Mouse (Mus musculus): Measurements from ENCODE around the gene Gpsm2. TPM values are rescaled to one million over a fixed set of nuclear protein-coding genes. Genes with fewer than 3 reads are reported as not detected.
"Not testable (repeated sequence)": the region's sequence is repeated elsewhere in the genome, so short reads cannot be mapped to it uniquely, and the experiment has no call there.

Gpsm2 gene
- total and polyA plus RNA-seq, 3 experiments = 0.57 to 0.94 (median 0.82) TPM

GRCm38 (mm10) chr3:108694321-108694720 lies 27.8 kb downstream of the Gpsm2 start:
- H3K27ac ChIP-seq = no peak overlapping the region
- H3K79me2 ChIP-seq (replicated peaks; ENCODE audit: control insufficient read depth, insufficient read depth, low read length) = no peaks in the 10 kb centered on the region
- no peak overlapping the region for H3K4me3 ChIP-seq
- no peak for DNase-seq
- no peaks in the 10 kb centered on the region for H3K36me3 ChIP-seq (ENCODE audit: control insufficient read depth, insufficient read depth, low read length)
- no peak for TF ChIP-seq CTCF (IDR thresholded peaks at IDR 0.05)
- TF ChIP-seq EP300 (IDR thresholded peaks at IDR 0.05; ENCODE audit: insufficient read depth, low read depth, low read length) = no peak
- TF ChIP-seq POLR2A (IDR thresholded peaks at IDR 0.05; ENCODE audit: insufficient read depth, low read depth, low read length) = no peak
- H3K9ac ChIP-seq (ENCODE audit: low read depth, low read length) = no peak overlapping the region
- no peaks in the 10 kb centered on the region for H3K27me3 ChIP-seq (ENCODE audit: control insufficient read depth, insufficient read depth, low read length)
- WGBS = 86% methylated on average over 9 of the region's 9 CpGs
- H3K4me1 ChIP-seq (ENCODE audit: control insufficient read depth, insufficient read depth, low read length) = no peaks in the 10 kb centered on the region
- intact Hi-C loops (cut with DNase I) = no loop called here

GRCm38 (mm10) chr3:108689979-108690378 lies 32.1 kb downstream of the Gpsm2 start:
- H3K27ac ChIP-seq = no peak overlapping the region
- no peak overlapping the region for H3K9ac ChIP-seq (ENCODE audit: low read depth, low read length)
- intact Hi-C loops (cut with DNase I) = no loop called here
- H3K36me3 ChIP-seq (ENCODE audit: control insufficient read depth, insufficient read depth, low read length) = no peaks in the 10 kb centered on the region
- WGBS = 73% methylated on average over 4 of the region's 4 CpGs
- no peaks in the 10 kb centered on the region for H3K4me1 ChIP-seq (ENCODE audit: control insufficient read depth, insufficient read depth, low read length)
- TF ChIP-seq CTCF (IDR thresholded peaks at IDR 0.05) (no peak), EP300 (IDR thresholded peaks at IDR 0.05; ENCODE audit: insufficient read depth, low read depth, low read length) (no peak), POLR2A (IDR thresholded peaks at IDR 0.05; ENCODE audit: insufficient read depth, low read depth, low read length) (no peak)
- DNase-seq = no peak
- H3K4me3 ChIP-seq = no peak overlapping the region
- H3K79me2 ChIP-seq (replicated peaks; ENCODE audit: control insufficient read depth, insufficient read depth, low read length) = no peaks in the 10 kb centered on the region
- H3K27me3 ChIP-seq (ENCODE audit: control insufficient read depth, insufficient read depth, low read length) = no peaks in the 10 kb centered on the region

- Histone ChIP-seq H3K4me1 (ENCODE audit: control insufficient read depth, insufficient read depth, low read length) (no peaks in the 10 kb centered on the region), H3K4me3 (no peak overlapping the region), H3K27ac (no peak overlapping the region), H3K27me3 (ENCODE audit: control insufficient read depth, insufficient read depth, low read length) (no peaks in the 10 kb centered on the region), H3K36me3 (ENCODE audit: control insufficient read depth, insufficient read depth, low read length) (no peaks in the 10 kb centered on the region), H3K79me2 (replicated peaks; ENCODE audit: control insufficient read depth, insufficient read depth, low read length) (no peaks in the 10 kb centered on the region), H3K9ac (ENCODE audit: low read depth, low read length) (no peak overlapping the region)
- WGBS = 87% methylated on average over 8 of the region's 8 CpGs
- intact Hi-C loops (cut with DNase I) = no loop called here
- DNase-seq = no peak
- no peak for TF ChIP-seq CTCF (IDR thresholded peaks at IDR 0.05)
- TF ChIP-seq EP300 (IDR thresholded peaks at IDR 0.05; ENCODE audit: insufficient read depth, low read depth, low read length) = no peak
- no peak for TF ChIP-seq POLR2A (IDR thresholded peaks at IDR 0.05; ENCODE audit: insufficient read depth, low read depth, low read length)
These were observed 32.7 kb downstream of the Gpsm2 start for GRCm38 (mm10) chr3:108689446-108689845.

GRCm38 (mm10) chr3:108689015-108689441 lies 33.1 kb downstream of the Gpsm2 start:
- H3K4me3 ChIP-seq = no peak overlapping the region

GRCm38 (mm10) chr3:108685701-108686100 lies 36.4 kb downstream of the Gpsm2 start:
- no peaks in the 10 kb centered on the region for H3K27me3 ChIP-seq (ENCODE audit: control insufficient read depth, insufficient read depth, low read length)
- WGBS = 98% methylated on average over 7 of the region's 7 CpGs
- H3K4me1 ChIP-seq (ENCODE audit: control insufficient read depth, insufficient read depth, low read length) = no peaks in the 10 kb centered on the region
- no peak for DNase-seq
- intact Hi-C loops (cut with DNase I) = no loop called here
- H3K9ac ChIP-seq (ENCODE audit: low read depth, low read length) = no peak overlapping the region
- no peaks in the 10 kb centered on the region for H3K36me3 ChIP-seq (ENCODE audit: control insufficient read depth, insufficient read depth, low read length)
- TF ChIP-seq EP300 (IDR thresholded peaks at IDR 0.05; ENCODE audit: insufficient read depth, low read depth, low read length) (no peak), POLR2A (IDR thresholded peaks at IDR 0.05; ENCODE audit: insufficient read depth, low read depth, low read length) (no peak), CTCF (IDR thresholded peaks at IDR 0.05) (no peak)
- no peaks in the 10 kb centered on the region for H3K79me2 ChIP-seq (replicated peaks; ENCODE audit: control insufficient read depth, insufficient read depth, low read length)
- no peak overlapping the region for H3K27ac ChIP-seq
- H3K4me3 ChIP-seq = no peak overlapping the region

More at GRCm38 (mm10) chr3:108689015-108689441, 33.1 kb downstream of the Gpsm2 start:
- 88% methylated on average over 6 of the region's 6 CpGs for WGBS
- H3K27ac ChIP-seq = no peak overlapping the region
- TF ChIP-seq CTCF (IDR thresholded peaks at IDR 0.05) (no peak), EP300 (IDR thresholded peaks at IDR 0.05; ENCODE audit: insufficient read depth, low read depth, low read length) (no peak), POLR2A (IDR thresholded peaks at IDR 0.05; ENCODE audit: insufficient read depth, low read depth, low read length) (no peak)
- DNase-seq = no peak
- H3K9ac ChIP-seq (ENCODE audit: low read depth, low read length) = no peak overlapping the region
- intact Hi-C loops (cut with DNase I) = no loop called here
- H3K4me1 ChIP-seq (ENCODE audit: control insufficient read depth, insufficient read depth, low read length) = no peaks in the 10 kb centered on the region
- H3K36me3 ChIP-seq (ENCODE audit: control insufficient read depth, insufficient read depth, low read length) = no peaks in the 10 kb centered on the region
- no peaks in the 10 kb centered on the region for H3K79me2 ChIP-seq (replicated peaks; ENCODE audit: control insufficient read depth, insufficient read depth, low read length)
- no peaks in the 10 kb centered on the region for H3K27me3 ChIP-seq (ENCODE audit: control insufficient read depth, insufficient read depth, low read length)

GRCm38 (mm10) chr3:108683597-108683996 lies 38.5 kb downstream of the Gpsm2 start:
- intact Hi-C loops (cut with DNase I); H3K36me3 ChIP-seq (ENCODE audit: control insufficient read depth, insufficient read depth, low read length): not testable (repeated sequence)

More at GRCm38 (mm10) chr3:108683597-108683996, 38.5 kb downstream of the Gpsm2 start:
- not testable (repeated sequence) for H3K27ac ChIP-seq; H3K27me3 ChIP-seq (ENCODE audit: control insufficient read depth, insufficient read depth, low read length); H3K4me3 ChIP-seq; H3K79me2 ChIP-seq (replicated peaks; ENCODE audit: control insufficient read depth, insufficient read depth, low read length); H3K4me1 ChIP-seq (ENCODE audit: control insufficient read depth, insufficient read depth, low read length); H3K9ac ChIP-seq (ENCODE audit: low read depth, low read length); DNase-seq
- WGBS = 93% methylated on average over 5 of the region's 5 CpGs
